Mouse (Mus musculus) embryonic fibroblast, embryonic 13.5 days (primary cell): Measurements from ENCODE around the gene Abhd13.

Experiments
- CTCF ChIP-seq: IDR thresholded peaks from 2 replicates; pipeline ENCODE4 v1.5.1; 2011; ENCODE audit warnings: mild to moderate bottlenecking, control low read depth, low read length, moderate library complexity, borderline replicate concordance; ENCODE audit not compliant: insufficient read depth
- POLR2A ChIP-seq: IDR thresholded peaks from 2 replicates; pipeline ENCODE4 v1.6.1; 2011; ENCODE audit warnings: low read depth, mild to moderate bottlenecking, control low read depth, low read length, moderate library complexity

DNA sequence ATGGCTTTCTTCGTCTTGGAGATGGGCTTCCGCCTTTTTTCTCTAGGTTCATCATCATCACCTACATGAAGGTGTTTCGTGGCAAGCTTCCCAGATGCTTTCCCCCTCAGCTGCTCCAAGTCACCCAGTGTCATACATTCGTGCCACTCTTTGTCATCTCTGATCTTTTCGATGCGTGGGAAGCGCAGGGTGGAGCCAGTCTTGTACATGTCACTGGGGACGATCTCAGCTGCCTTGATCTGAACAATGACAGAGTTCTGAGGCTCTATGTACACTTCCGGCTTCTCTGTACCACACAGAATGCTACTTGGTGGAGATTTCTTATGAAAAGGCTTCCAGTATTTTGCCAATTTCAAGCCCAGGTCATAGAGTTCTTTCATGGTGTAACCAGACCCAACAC, 5.6 kb upstream of the Abhd13 start:
- no peak for TF ChIP-seq CTCF
- no peak for TF ChIP-seq POLR2A
